Mouse (Mus musculus) MEL (cell line): ENCODE measurements around the gene Rock2. TPM values are rescaled to one million over a fixed set of nuclear protein-coding genes. Genes with fewer than 3 reads are reported as not detected.

Experiments used
- DNase-seq: peaks from one replicate; pipeline ENCODE4 v3.0.0; 2011; ENCODE audit warnings: low read depth, low spot score
- H3K27ac ChIP-seq: 2 replicates; pipeline ENCODE4 v1.5.1; 2012; ENCODE audit warnings: low read depth, mild to moderate bottlenecking, control low read depth, low read length, moderate library complexity; ENCODE audit not compliant: control insufficient read depth
- H3K27me3 ChIP-seq, 2 experiments: fragments of 150-350 bp in 1 of 2; sonication (generic) in 1 of 2; 2 replicates each; pipeline ENCODE4 v1.6.1; 2012; ENCODE audit warnings: low read length in 2 of 2, mild to moderate bottlenecking in 2 of 2, improper control_type of control experiment in 1 of 2, moderate library complexity in 1 of 2; ENCODE audit not compliant: insufficient read depth in 2 of 2, control insufficient read depth in 1 of 2
- H3K36me3 ChIP-seq, 2 experiments: 2 replicates each; pipeline ENCODE4 v1.6.1; 2012 to 2014; ENCODE audit warnings: low read length in 2 of 2, improper control_type of control experiment in 1 of 2, inconsistent platforms in 1 of 2, mild to moderate bottlenecking in 1 of 2; ENCODE audit not compliant: insufficient read depth in 2 of 2, control insufficient read depth in 1 of 2
- H3K4me1 ChIP-seq, 2 experiments: fragments of 150-350 bp in 1 of 2; sonication (generic) in 1 of 2; 2 replicates each; pipeline ENCODE4 v1.6.1; 2012; ENCODE audit warnings: low read length in 2 of 2, improper control_type of control experiment in 1 of 2, mild to moderate bottlenecking in 1 of 2; ENCODE audit not compliant: insufficient read depth in 2 of 2, control insufficient read depth in 1 of 2
- H3K4me3 ChIP-seq, 2 experiments: fragments of 150-350 bp in 1 of 2; sonication (generic) in 1 of 2; 2 replicates each; pipeline ENCODE4 v1.5.1; 2012; ENCODE audit warnings: low read depth in 2 of 2, low read length in 2 of 2, mild to moderate bottlenecking in 2 of 2, moderate library complexity in 2 of 2, control low read depth in 1 of 2, improper control_type of control experiment in 1 of 2; ENCODE audit not compliant: control insufficient read depth in 1 of 2, insufficient read depth in 1 of 2
- H3K79me2 ChIP-seq: 2 replicates; pipeline ENCODE4 v1.6.1; 2012; ENCODE audit warnings: mild to moderate bottlenecking, low read length, moderate library complexity; ENCODE audit not compliant: control insufficient read depth, poor library complexity, insufficient read depth
- H3K9ac ChIP-seq: 2 replicates; pipeline ENCODE4 v1.6.1; 2012; ENCODE audit warnings: low read depth, mild to moderate bottlenecking, control low read depth, low read length, moderate library complexity; ENCODE audit not compliant: control insufficient read depth, poor library complexity, severe bottlenecking
- H3K9me3 ChIP-seq: fragments of 150-350 bp; sonication (generic); replicated peaks from 2 replicates; pipeline ENCODE4 v1.6.1; 2012; ENCODE audit warnings: mild to moderate bottlenecking, low read length, improper control_type of control experiment, moderate library complexity; ENCODE audit not compliant: insufficient read depth
- BHLHE40 ChIP-seq: IDR thresholded peaks from 2 replicates; pipeline ENCODE4 v1.6.1; 2012; ENCODE audit warnings: low read depth, mild to moderate bottlenecking, inconsistent platforms, low read length, improper control_type of control experiment, borderline replicate concordance
- CHD2 ChIP-seq: IDR thresholded peaks from 2 replicates; pipeline ENCODE4 v1.6.1; 2011; ENCODE audit warnings: low read length, improper control_type of control experiment
- ELF1 ChIP-seq: IDR thresholded peaks from 2 replicates; pipeline ENCODE4 v1.6.1; 2014; ENCODE audit warnings: low read depth, mild to moderate bottlenecking, inconsistent platforms, low read length, improper control_type of control experiment, moderate library complexity
- EP300 ChIP-seq, 2 experiments: IDR thresholded peaks; 2 replicates each; pipeline ENCODE4 v1.6.1; 2011; ENCODE audit warnings: improper control_type of control experiment in 2 of 2, low read length in 2 of 2, low read depth in 1 of 2, mild to moderate bottlenecking in 1 of 2
- ETS1 ChIP-seq: IDR thresholded peaks from 2 replicates; pipeline ENCODE4 v1.6.1; 2012; ENCODE audit warnings: low read depth, mild to moderate bottlenecking, inconsistent platforms, low read length, improper control_type of control experiment, moderate library complexity
- GABPA ChIP-seq: IDR thresholded peaks from 2 replicates; pipeline ENCODE4 v1.6.1; 2012; ENCODE audit warnings: low read depth, mild to moderate bottlenecking, inconsistent platforms, low read length, improper control_type of control experiment, moderate library complexity
- GATA1 ChIP-seq: IDR thresholded peaks from 2 replicates; pipeline ENCODE4 v1.6.1; 2011; ENCODE audit warnings: low read depth, low read length, improper control_type of control experiment
- HCFC1 ChIP-seq: IDR thresholded peaks from 2 replicates; pipeline ENCODE4 v1.6.1; 2012; ENCODE audit warnings: low read depth, mild to moderate bottlenecking, inconsistent platforms, low read length, improper control_type of control experiment, moderate library complexity
- JUND ChIP-seq: IDR thresholded peaks from 2 replicates; pipeline ENCODE4 v1.6.1; 2011; ENCODE audit warnings: low read depth, mild to moderate bottlenecking, improper control_type of control experiment, low read length
- MAX ChIP-seq: IDR thresholded peaks from 2 replicates; pipeline ENCODE4 v1.6.1; 2011; ENCODE audit warnings: low read length, improper control_type of control experiment
- MEF2A ChIP-seq: IDR thresholded peaks from 2 replicates; pipeline ENCODE4 v1.6.1; 2014; ENCODE audit warnings: low read depth, mild to moderate bottlenecking, inconsistent platforms, low read length, improper control_type of control experiment; ENCODE audit not compliant: poor library complexity, insufficient replicate concordance, severe bottlenecking; ENCODE audit errors: extremely low read depth
- MYB ChIP-seq: IDR thresholded peaks from 2 replicates; pipeline ENCODE4 v1.6.1; 2011; ENCODE audit warnings: mild to moderate bottlenecking, low read depth, low read length, improper control_type of control experiment
- MYC ChIP-seq: IDR thresholded peaks from 2 replicates; pipeline ENCODE4 v1.6.1; 2011; ENCODE audit warnings: low read depth, mild to moderate bottlenecking, low read length, improper control_type of control experiment, moderate library complexity
- NELFE ChIP-seq: IDR thresholded peaks from 2 replicates; pipeline ENCODE4 v1.6.1; 2011; ENCODE audit warnings: low read depth, low read length, improper control_type of control experiment
- POLR2A ChIP-seq, 2 experiments: IDR thresholded peaks; 2 replicates each; pipeline ENCODE4 v1.6.1; 2011 to 2012; ENCODE audit warnings: low read length in 2 of 2, mild to moderate bottlenecking in 2 of 2, control low read depth in 1 of 2, improper control_type of control experiment in 1 of 2, low read depth in 1 of 2, moderate library complexity in 1 of 2; ENCODE audit not compliant: control insufficient read depth in 1 of 2, insufficient read depth in 1 of 2, poor library complexity in 1 of 2
- POLR2AphosphoS5 ChIP-seq: IDR thresholded peaks from 2 replicates; pipeline ENCODE4 v1.6.1; 2012; ENCODE audit warnings: low read depth, borderline replicate concordance, mild to moderate bottlenecking, inconsistent platforms, low read length, moderate library complexity, mixed read lengths
- SIN3A ChIP-seq: IDR thresholded peaks from 2 replicates; pipeline ENCODE4 v1.6.1; 2012; ENCODE audit warnings: low read length, improper control_type of control experiment, inconsistent platforms
- SMC3 ChIP-seq: IDR thresholded peaks from 2 replicates; pipeline ENCODE4 v1.6.1; 2011; ENCODE audit warnings: low read depth, low read length, improper control_type of control experiment
- TAL1 ChIP-seq: IDR thresholded peaks from 2 replicates; pipeline ENCODE4 v1.6.1; 2012; ENCODE audit warnings: mild to moderate bottlenecking, inconsistent platforms, low read length, moderate library complexity, mixed read lengths
- UBTF ChIP-seq: IDR thresholded peaks from 2 replicates; pipeline ENCODE4 v1.6.1; 2012; ENCODE audit warnings: low read depth, mild to moderate bottlenecking, inconsistent platforms, low read length, improper control_type of control experiment, moderate library complexity, borderline replicate concordance; ENCODE audit not compliant: insufficient read depth
- USF1 ChIP-seq: IDR thresholded peaks from 2 replicates; pipeline ENCODE4 v1.6.1; 2014; ENCODE audit warnings: low read depth, mild to moderate bottlenecking, inconsistent platforms, low read length, improper control_type of control experiment, moderate library complexity
- USF2 ChIP-seq, 2 experiments: IDR thresholded peaks; 2 replicates each; pipeline ENCODE4 v1.6.1; 2011 to 2012; ENCODE audit warnings: improper control_type of control experiment in 2 of 2, low read length in 2 of 2, borderline replicate concordance in 1 of 2, inconsistent platforms in 1 of 2, low read depth in 1 of 2, mild to moderate bottlenecking in 1 of 2; ENCODE audit not compliant: insufficient read depth in 1 of 2
- ZMIZ1 ChIP-seq: IDR thresholded peaks from 2 replicates; pipeline ENCODE4 v1.6.1; 2012; ENCODE audit warnings: low read depth, mild to moderate bottlenecking, inconsistent platforms, low read length, improper control_type of control experiment, moderate library complexity
- polyA plus RNA-seq, 2 experiments: library from polyadenylated mRNA; stranded (reverse) in 1 of 2; unstranded in 1 of 2; fragments of >175 nt in 1 of 2; fragments of >200 nt in 1 of 2; gene quantifications; 2 replicates each; pipeline versions ENCODE4 v1.2.1 to v1.2.4; 2012; ENCODE audit warnings: low replicate concordance in 2 of 2, low read depth in 1 of 2; ENCODE audit not compliant: insufficient read length in 2 of 2, insufficient read depth in 1 of 2, missing spikeins in 1 of 2
- total RNA-seq: library from RNA; depleted of rRNA; stranded (reverse); fragments of 300-350 nt; gene quantifications from 2 replicates; pipeline ENCODE4 v1.2.3, GENCODE M21; 2012

Gene Rock2
- total and polyA plus RNA-seq, 3 experiments = 10.9 to 46.4 (median 14.4) TPM

- no peaks in the 10 kb centered on the region for H3K79me2 ChIP-seq
- no peak for DNase-seq
- TF ChIP-seq EP300 (IDR thresholded peaks at IDR 0.05; ENCODE audit: low read depth in 1 of 2, low read length in 2 of 2) = no peak
- TF ChIP-seq USF2 (IDR thresholded peaks at IDR 0.05; ENCODE audit: borderline replicate concordance in 1 of 2, insufficient read depth in 1 of 2, low read depth in 1 of 2, low read length in 2 of 2) = no peak
- no peak for TF ChIP-seq ETS1
- TF ChIP-seq TAL1 = no peak
- TF ChIP-seq POLR2AphosphoS5 = no peak
- no peak for TF ChIP-seq NELFE
- TF ChIP-seq GATA1 = no peak
- no peak for TF ChIP-seq USF1
- no peak for TF ChIP-seq MEF2A
- H3K36me3 ChIP-seq = peaks cover 0 to 56% of the 10 kb centered on the region in 2 experiments; a peak in 2 of 4 replicates
- no peak overlapping the region for H3K4me3 ChIP-seq
- no peak overlapping the region for H3K27ac ChIP-seq
- no peaks in the 10 kb centered on the region for H3K9me3 ChIP-seq
- no peaks in the 10 kb centered on the region for H3K27me3 ChIP-seq
- no peak overlapping the region for H3K9ac ChIP-seq
- H3K4me1 ChIP-seq = no peaks in the 10 kb centered on the region
These were observed 68.7 kb downstream of the Rock2 start for GRCm38 (mm10) chr12:16963354-16963753.

- H3K27me3 ChIP-seq = no peaks in the 10 kb centered on the region
- no peaks in the 10 kb centered on the region for H3K79me2 ChIP-seq
- no peak overlapping the region for H3K27ac ChIP-seq
- no peaks in the 10 kb centered on the region for H3K9me3 ChIP-seq
- H3K4me1 ChIP-seq = no peaks in the 10 kb centered on the region
- H3K36me3 ChIP-seq = peaks cover 0 to 50% of the 10 kb centered on the region in 2 experiments; a peak in 2 of 4 replicates
- no peak overlapping the region for H3K9ac ChIP-seq
- TF ChIP-seq GABPA (no peak), SIN3A (no peak), UBTF (no peak), MYC (no peak), POLR2A (IDR thresholded peaks at IDR 0.05; ENCODE audit: control insufficient read depth in 1 of 2, insufficient read depth in 1 of 2, low read depth in 1 of 2, low read length in 2 of 2, poor library complexity in 1 of 2) (no peak), MAX (no peak), ELF1 (no peak), JUND (no peak), BHLHE40 (no peak), EP300 (IDR thresholded peaks at IDR 0.05; ENCODE audit: low read depth in 1 of 2, low read length in 2 of 2) (no peak), SMC3 (no peak), CHD2 (no peak), USF2 (IDR thresholded peaks at IDR 0.05; ENCODE audit: borderline replicate concordance in 1 of 2, insufficient read depth in 1 of 2, low read depth in 1 of 2, low read length in 2 of 2) (no peak), HCFC1 (no peak), ZMIZ1 (no peak), USF1 (no peak), MYB (no peak)
- DNase-seq = no peak
- H3K4me3 ChIP-seq = no peak overlapping the region
These were observed 72.1 kb downstream of the Rock2 start for GRCm38 (mm10) chr12:16966811-16967210.
